Mouse (Mus musculus) urinary bladder, postnatal 36 days (tissue): Measurements from ENCODE around the gene Sipa1l2.

Experiments
- DNase-seq, 2 experiments: peaks; one replicate each; pipeline ENCODE4 v3.0.0; 2022; ENCODE audit warnings: low spot score in 2 of 2, mixed read lengths in 1 of 2

The Sipa1l2 gene

GRCm38 (mm10) chr8:125513935-125514334 lies 55.7 kb downstream of the Sipa1l2 start:
- no peak for DNase-seq

- DNase-seq: no peak
Observed at GRCm38 (mm10) chr8:125513242-125513866, 56.3 kb downstream of the Sipa1l2 start.

DNA sequence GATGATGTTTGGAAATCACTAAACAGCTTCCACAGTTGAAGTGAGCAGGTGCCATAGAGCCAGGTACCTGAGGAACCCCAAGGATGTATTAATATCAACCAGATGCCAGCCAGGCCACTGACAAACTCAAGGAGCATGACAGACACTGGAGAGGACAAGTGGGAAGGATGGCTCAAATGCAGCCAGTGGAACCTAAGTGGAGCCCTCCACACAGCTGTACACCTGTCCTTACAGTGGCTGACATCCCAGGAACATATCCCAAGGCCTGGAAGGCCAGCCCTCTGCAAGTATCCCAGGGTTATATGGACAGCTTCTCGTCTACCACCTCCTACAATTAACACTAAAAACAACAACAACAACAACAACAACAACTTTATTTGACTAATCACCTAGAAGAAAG lies 57.0 kb downstream of the Sipa1l2 start:
- no peak for DNase-seq

DNA sequence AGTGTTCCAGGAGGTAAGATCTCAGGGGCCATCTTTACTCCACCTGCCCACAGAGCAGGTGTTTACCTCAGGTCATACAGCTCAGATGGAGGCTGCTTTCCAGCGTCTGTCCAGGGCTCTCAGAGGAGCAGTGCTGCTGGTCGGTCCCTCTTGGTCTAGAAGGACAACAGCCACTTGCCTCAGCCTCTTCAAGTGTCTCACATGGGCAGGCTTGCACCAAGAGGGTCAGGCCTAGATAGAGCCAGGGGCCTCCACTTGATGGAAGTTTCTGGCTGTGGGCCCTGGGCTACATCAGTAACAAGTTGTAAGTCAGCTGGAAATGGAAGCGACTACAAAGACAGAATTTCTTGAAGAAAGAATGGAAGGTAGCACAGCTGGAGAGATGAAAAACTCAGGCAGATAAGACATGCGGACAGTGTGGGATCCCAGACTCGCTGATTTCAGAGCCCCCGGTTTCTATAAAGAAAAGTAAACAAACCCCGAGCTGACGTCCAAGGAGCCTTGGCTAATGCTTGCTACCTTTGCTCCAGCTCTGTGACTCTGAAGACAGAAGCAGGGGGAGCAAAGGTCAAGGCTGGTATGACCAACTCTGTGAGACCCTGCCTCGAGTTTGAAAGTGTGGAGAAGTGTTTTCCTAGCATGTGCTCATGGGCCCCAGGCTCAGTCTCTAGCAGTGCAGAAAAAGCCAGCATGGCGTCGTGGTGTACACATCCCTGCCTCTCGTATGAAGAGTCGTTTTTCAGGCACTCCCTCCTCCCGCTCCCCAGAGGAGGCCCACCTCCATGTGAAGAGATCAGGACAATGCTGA lies 58.5 kb downstream of the Sipa1l2 start:
- DNase-seq: no peak

- peak in 1 of 2 experiments; percentile 53 for DNase-seq
Observed at GRCm38 (mm10) chr8:125509776-125510175, 59.8 kb downstream of the Sipa1l2 start.

- no peak for DNase-seq
Observed at GRCm38 (mm10) chr8:125509175-125509574, 60.4 kb downstream of the Sipa1l2 start.

GRCm38 (mm10) chr8:125507291-125507690 lies 62.3 kb downstream of the Sipa1l2 start:
- no peak for DNase-seq

DNA sequence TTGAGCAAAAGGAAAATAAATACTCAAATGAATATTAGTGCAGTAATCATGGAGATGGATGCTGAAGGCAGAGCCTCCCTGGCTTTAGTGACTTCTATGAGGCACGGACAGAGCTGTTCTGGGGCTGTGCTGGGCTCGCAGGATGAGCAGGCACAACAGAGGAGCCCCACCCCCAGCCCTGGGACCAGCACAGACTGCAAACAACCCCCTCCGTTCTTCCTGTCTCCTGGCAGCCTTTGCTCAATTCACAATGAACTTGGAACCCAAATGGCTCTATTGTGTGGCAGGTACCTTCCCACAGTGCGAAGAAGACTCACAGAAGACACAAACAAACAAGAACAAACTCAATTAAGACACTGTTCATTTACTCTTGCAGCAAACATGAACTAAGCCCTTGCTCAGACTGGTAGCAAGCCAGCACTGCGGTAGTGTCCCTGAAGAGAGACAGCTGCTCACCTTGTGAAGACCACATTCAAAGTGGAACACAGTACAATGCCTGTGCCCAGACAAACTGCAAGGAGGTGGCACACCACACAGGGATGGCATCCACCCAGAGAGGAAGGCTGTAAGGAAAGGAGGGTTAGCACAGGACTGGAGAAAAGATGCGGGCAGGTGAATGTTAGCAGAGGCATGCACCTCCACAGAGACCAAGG lies 64.9 kb downstream of the Sipa1l2 start:
- DNase-seq: no peak

GRCm38 (mm10) chr8:125503808-125504207 lies 65.8 kb downstream of the Sipa1l2 start:
- no peak for DNase-seq

DNA sequence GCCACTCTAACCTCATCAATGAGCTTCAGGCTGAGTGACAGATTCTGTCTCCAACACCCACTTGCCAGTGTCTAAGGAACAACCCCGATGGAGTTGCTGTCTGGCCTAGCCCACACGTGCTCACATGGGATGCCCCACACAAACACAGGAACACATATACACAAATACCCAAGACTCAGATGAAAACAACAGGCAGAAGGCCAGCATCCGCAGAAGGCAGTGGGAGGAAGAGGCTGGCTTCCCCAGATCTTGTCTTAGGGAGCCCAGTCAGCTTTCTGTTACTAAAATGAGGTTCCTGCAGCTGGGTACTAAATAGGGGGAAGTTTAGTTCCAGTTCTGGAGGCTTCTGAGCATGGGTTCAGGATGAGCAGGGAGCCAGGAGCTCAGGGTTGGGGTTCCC lies 66.8 kb downstream of the Sipa1l2 start:
- no peak for DNase-seq

DNA sequence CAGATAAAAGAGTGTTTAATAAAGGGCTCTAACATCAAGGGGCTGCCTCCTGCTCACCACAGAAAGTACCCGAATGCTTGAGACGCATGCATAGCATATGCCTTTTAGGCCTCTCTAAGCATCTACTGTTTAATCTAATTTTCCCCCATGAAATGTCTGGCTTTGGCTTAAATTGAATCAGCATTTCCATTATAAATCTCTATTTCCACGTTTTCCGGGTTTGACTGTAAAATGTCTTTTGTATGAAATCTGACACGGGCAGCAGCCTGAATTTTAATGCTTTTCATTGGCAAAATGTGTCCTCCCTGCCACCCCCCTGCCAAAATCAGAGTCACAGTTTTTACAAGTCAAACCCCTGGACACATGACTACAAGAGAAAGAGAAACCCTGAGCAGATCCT lies 69.6 kb downstream of the Sipa1l2 start:
- DNase-seq: no peak

DNA sequence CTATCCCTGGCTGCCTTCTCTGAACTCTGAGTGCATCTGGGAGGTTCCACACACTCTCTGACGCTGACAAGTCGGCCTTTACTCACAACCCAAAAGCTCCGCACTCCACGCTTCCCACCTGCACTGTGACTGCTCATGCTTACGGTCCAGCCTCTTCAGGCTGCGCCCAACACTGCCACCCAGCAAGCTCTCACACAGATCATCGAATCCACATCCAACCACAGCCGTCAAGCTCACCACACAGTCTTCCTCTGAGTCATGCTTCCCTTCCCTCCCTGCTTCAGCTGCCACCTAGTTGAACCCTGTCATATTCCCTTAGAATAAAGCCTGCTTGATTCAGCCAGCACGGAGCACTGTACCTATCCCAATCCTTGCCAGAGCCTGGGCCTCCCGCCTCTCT lies 71.1 kb downstream of the Sipa1l2 start:
- no peak for DNase-seq

DNA sequence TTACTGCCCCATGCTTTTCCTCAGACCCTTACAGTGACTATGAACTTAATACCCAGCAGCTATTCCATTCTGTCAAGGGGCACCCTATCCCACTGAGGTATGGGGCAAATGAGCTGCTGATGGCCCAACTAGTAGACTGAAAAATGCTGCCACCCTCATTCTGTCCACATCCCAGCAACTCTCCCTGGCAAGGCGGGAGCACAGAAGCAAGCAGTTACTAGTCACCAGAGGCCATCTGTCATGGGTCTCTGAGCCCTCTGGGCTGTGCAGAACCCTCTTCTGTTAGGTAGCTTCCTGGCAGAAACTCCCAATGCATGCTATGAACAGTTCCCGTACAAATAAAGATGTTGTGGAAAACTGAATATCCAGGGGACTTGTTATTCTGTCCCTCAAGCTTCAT lies 74.1 kb downstream of the Sipa1l2 start:
- DNase-seq: no peak

DNA sequence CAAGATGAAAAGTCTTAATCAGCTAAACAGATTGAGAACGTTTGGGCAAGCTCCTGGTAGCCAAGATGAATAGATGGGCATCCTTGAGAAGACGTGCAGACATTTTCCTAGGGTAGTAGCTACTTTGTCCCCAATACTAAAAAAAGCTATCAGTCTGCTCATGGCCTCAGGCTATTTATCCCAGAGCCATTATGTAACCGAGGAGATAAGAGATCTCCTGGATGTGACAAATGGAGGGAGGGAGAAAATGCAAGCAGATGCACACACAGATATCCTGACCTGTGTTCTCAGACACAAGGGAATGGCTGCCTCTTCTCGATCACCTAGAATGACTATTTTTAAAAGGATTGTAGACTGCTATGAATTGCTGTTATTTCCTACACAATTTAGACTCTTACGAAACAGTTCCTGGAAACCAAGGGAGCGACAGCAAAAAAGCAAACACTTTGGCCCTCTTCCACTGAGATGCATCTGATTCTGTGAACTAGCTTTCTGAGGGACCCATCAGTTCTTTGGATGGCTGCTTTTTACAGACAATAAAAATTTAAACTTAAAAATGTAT lies 76.3 kb downstream of the Sipa1l2 start:
- DNase-seq: no peak

- no peak for DNase-seq
Observed at GRCm38 (mm10) chr8:125492416-125492815, 77.2 kb downstream of the Sipa1l2 start.

GRCm38 (mm10) chr8:125488747-125489146 lies 80.9 kb downstream of the Sipa1l2 start:
- no peak for DNase-seq

GRCm38 (mm10) chr8:125485715-125486114 lies 83.9 kb downstream of the Sipa1l2 start:
- no peak for DNase-seq

DNA sequence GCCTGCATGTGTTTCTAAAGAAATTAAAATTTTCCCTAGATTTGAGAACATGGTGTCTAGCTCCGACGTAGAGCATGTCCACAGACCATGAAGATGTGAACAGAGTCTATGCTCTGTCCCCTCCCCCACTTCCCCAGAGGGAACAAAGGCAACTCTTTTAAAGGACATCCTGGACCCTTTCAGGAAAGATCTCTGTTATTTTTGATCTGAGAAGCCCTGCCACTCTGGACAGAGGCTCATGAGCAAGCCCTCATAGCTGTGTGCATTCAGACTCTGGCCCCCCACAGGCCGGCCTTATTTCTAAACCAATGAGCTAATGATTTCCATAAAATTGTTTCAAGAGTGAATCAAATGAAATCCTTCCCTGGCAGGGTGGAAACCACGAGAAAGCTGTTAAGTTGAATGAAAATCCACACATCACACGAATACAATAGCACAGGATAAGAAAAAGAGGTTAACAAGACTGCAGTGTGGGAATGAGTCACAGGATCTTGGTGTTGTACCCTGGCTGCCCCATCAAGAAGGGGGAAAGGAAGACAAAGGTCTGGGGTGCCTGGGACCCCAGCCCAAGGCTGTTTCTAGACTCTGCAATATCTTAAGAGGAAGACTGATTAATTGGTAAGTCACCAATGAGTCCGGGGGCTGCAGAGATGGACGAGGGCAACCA lies 84.9 kb downstream of the Sipa1l2 start:
- DNase-seq: no peak

GRCm38 (mm10) chr8:125482491-125483096 lies 87.0 kb downstream of the Sipa1l2 start:
- no peak for DNase-seq

GRCm38 (mm10) chr8:125474876-125475275 lies 94.7 kb downstream of the Sipa1l2 start:
- peak in 1 of 2 experiments; percentile 34 for DNase-seq

DNA sequence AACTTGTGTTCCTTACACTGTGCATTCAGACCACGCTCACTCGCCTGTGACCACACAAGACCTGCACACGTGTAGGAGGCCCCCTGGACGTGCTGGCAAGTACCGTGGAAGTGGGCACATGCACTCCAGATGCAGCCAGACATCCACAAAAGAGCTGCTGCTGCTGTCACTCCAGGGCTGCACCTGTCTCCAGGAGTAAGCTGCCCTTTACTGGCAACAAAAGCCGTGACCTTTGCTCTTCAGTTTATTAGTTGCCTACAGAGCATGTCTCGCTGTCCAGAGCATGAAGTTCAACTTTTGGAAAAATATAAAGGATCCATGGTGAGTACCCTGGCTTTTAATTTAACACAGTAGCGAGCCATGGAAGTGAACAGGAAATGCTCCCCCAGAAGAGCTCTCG lies 98.2 kb downstream of the Sipa1l2 start:
- no peak for DNase-seq
